Mouse (Mus musculus) hindbrain, embryonic 11.5 days (tissue): ENCODE measurements around the gene Morn1. TPM values are rescaled to one million over a fixed set of nuclear protein-coding genes. Genes with fewer than 3 reads are reported as not detected.
A peak's percentile ranks its signal among the peaks of the same experiment; 100 is the strongest.

Experiments
- ATAC-seq: fragments of 200-750 bp; cut with Nextera tagmentation; 2 replicates; pipeline ENCODE4 v1.8.0; 2017; ENCODE audit warnings: mild to moderate bottlenecking, moderate TSS enrichment, moderate library complexity; ENCODE audit not compliant: low FRiP score
- DNase-seq: peaks from one replicate; pipeline ENCODE4 v3.0.0-alpha.2; 2015; ENCODE audit warnings: low spot score
- H3K27ac ChIP-seq: fragments of 300-500 bp; sonication (generic); 2 replicates; pipeline ENCODE4 v1.5.1; 2014; ENCODE audit warnings: mild to moderate bottlenecking, low read depth, low read length
- H3K27me3 ChIP-seq: fragments of 300-500 bp; sonication (generic); 2 replicates; pipeline ENCODE4 v1.6.1; 2014; ENCODE audit warnings: mild to moderate bottlenecking, low read length, moderate library complexity, mixed read lengths; ENCODE audit not compliant: control insufficient read depth, insufficient read depth
- H3K36me3 ChIP-seq: fragments of 300-500 bp; sonication (generic); 2 replicates; pipeline ENCODE4 v1.6.1; 2014; ENCODE audit warnings: mild to moderate bottlenecking, low read length, moderate library complexity, mixed read lengths; ENCODE audit not compliant: control insufficient read depth, insufficient read depth
- H3K4me1 ChIP-seq: fragments of 300-500 bp; sonication (generic); replicated peaks from 2 replicates; pipeline ENCODE4 v1.6.1; 2014; ENCODE audit warnings: low read length, mixed read lengths; ENCODE audit not compliant: control insufficient read depth, insufficient read depth
- H3K4me2 ChIP-seq: fragments of 300-500 bp; sonication (generic); replicated peaks from 2 replicates; pipeline ENCODE4 v1.6.1; 2014; ENCODE audit warnings: mild to moderate bottlenecking, low read depth, low read length
- H3K4me3 ChIP-seq: fragments of 300-500 bp; sonication (generic); 2 replicates; pipeline ENCODE4 v1.5.1; 2014; ENCODE audit warnings: low read depth, low read length
- H3K9ac ChIP-seq: fragments of 300-500 bp; sonication (generic); 2 replicates; pipeline ENCODE4 v1.6.1; 2014; ENCODE audit warnings: low read depth, low read length
- H3K9me3 ChIP-seq: fragments of 300-500 bp; sonication (generic); 2 replicates; pipeline ENCODE4 v1.6.1; 2016; ENCODE audit warnings: low read length; ENCODE audit not compliant: control insufficient read depth
- WGBS: fragments of 180-500 bp; shearing (Covaris S2); extraction: QIAGEN DNeasy Blood & Tissue Kit; methylation state at CpG from one replicate; pipeline ENCODE4 v1.1.7; 2014; 5-methylcytosine and 5-hydroxymethylcytosine counted together
- polyA plus RNA-seq: library from polyadenylated mRNA; unstranded; fragments of >200 nt; fragmentation: Nextera tagmentation; extraction: Ambion mirVana; gene quantifications from 2 replicates; pipeline ENCODE4 v1.2.1, GENCODE M21; 2014

Gene Morn1
- polyA plus RNA-seq, 1 experiment from 2014 or later, result 3.3 TPM

DNA sequence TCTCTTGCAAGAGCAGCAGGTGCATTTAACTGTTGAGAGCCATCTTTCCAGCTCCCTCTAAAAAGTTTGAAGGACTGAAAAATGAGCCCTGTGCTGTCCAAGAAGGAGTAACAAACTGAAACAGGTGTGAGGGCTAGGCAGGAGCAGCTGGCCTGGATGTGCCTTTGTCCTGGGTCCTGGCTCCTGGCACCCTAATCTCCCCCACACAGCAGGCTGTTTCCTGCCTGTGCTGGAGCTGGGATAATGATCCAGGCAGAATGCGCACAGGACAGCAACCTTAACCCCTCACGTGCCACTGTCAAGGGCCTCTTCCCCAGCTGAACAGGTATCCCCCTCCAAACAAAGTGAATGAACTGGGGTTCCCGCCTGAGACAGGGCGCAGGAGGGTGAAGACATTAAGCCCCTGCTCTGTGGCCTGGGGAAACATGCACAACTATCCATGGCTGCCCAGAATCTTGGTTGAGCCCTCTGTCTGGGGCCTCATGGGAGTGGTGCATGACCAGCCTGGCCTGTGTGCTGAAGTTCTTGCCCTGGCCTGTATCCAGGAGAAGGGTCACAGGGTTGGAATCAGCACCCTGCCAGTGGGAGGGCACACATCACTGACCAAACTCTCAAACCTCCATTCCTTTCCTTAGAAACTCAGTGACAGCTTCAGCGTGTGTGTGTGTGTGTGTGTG lies 49.7 kb downstream of the Morn1 start:
- 59% methylated on average over 5 of the region's 5 CpGs for WGBS
- H3K4me1 ChIP-seq, result peaks cover 15% of the 10 kb centered on the region
- 0 out of 2 replicates have a peak overlapping the region, but pooled peaks have one; percentile 10 for H3K27ac ChIP-seq
- no peaks in the 10 kb centered on the region for H3K27me3 ChIP-seq
- H3K4me2 ChIP-seq, result no peak overlapping the region
- H3K36me3 ChIP-seq, result no peaks in the 10 kb centered on the region
- no peak for DNase-seq
- H3K9me3 ChIP-seq, result no peaks in the 10 kb centered on the region
- H3K4me3 ChIP-seq, result no peak overlapping the region
- no peak overlapping the region for H3K9ac ChIP-seq
- peak; percentile 26; the same call in 1 of the 2 replicates for ATAC-seq

GRCm38 (mm10) chr4:155137891-155138290 lies 51.5 kb downstream of the Morn1 start:
- Histone ChIP-seq H3K36me3 (no peaks in the 10 kb centered on the region), H3K4me2 (no peak overlapping the region), H3K27me3 (no peaks in the 10 kb centered on the region), H3K27ac (no peak overlapping the region), H3K4me1 (peaks cover 15% of the 10 kb centered on the region), H3K4me3 (no peak overlapping the region), H3K9ac (no peak overlapping the region), H3K9me3 (no peaks in the 10 kb centered on the region)
- WGBS, result 88% methylated on average over 7 of the region's 7 CpGs
- ATAC-seq (no peak), DNase-seq (no peak)

- no peak overlapping the region for H3K4me3 ChIP-seq
- no peaks in the 10 kb centered on the region for H3K9me3 ChIP-seq
- no peaks in the 10 kb centered on the region for H3K27me3 ChIP-seq
- no peaks in the 10 kb centered on the region for H3K36me3 ChIP-seq
- no peak overlapping the region for H3K27ac ChIP-seq
- no peak for DNase-seq
- ATAC-seq, result no peak
- 79% methylated on average over 8 of the region's 8 CpGs for WGBS
- peaks cover 15% of the 10 kb centered on the region for H3K4me1 ChIP-seq
- no peak overlapping the region for H3K9ac ChIP-seq
- H3K4me2 ChIP-seq, result no peak overlapping the region
These were observed 52.1 kb downstream of the Morn1 start for GRCm38 (mm10) chr4:155138451-155138850.

GRCm38 (mm10) chr4:155139281-155140045 lies 53.1 kb downstream of the Morn1 start:
- no peak overlapping the region for H3K4me3 ChIP-seq
- H3K9ac ChIP-seq, result no peak overlapping the region
- no peak overlapping the region for H3K27ac ChIP-seq
- no peaks in the 10 kb centered on the region for H3K27me3 ChIP-seq
- peaks cover 13% of the 10 kb centered on the region for H3K4me1 ChIP-seq
- H3K9me3 ChIP-seq, result no peaks in the 10 kb centered on the region
- H3K36me3 ChIP-seq, result no peaks in the 10 kb centered on the region
- H3K4me2 ChIP-seq, result no peak overlapping the region
- DNase-seq, result no peak
- WGBS, result 77% methylated on average over 12 of the region's 12 CpGs
- no peak for ATAC-seq

DNA sequence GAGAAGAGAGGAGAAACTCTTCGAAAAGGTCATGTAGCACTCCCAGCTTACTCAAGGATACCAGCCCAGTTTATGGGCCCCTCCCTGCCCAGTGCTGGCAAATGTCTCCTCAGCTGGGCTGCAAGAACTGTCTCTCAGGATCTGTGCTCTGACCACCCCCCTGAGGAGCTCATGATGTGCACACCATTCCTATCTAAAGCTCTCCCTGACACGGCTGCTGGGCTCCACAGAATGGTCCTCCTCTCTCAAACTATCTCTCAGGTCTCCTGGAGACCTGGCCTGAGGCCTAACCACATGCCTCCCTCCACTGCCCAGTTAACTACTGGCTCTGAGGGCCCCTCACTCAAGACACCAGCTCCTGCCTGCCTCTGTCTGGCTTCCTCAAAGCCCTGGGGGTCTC lies 53.8 kb downstream of the Morn1 start:
- Histone ChIP-seq H3K4me1 (peaks cover 9% of the 10 kb centered on the region), H3K27me3 (no peaks in the 10 kb centered on the region), H3K27ac (no peak overlapping the region), H3K36me3 (no peaks in the 10 kb centered on the region), H3K4me3 (no peak overlapping the region), H3K9ac (no peak overlapping the region), H3K9me3 (no peaks in the 10 kb centered on the region), H3K4me2 (no peak overlapping the region)
- 76% methylated on average over 2 of the region's 2 CpGs for WGBS
- ATAC-seq (no peak), DNase-seq (no peak)

DNA sequence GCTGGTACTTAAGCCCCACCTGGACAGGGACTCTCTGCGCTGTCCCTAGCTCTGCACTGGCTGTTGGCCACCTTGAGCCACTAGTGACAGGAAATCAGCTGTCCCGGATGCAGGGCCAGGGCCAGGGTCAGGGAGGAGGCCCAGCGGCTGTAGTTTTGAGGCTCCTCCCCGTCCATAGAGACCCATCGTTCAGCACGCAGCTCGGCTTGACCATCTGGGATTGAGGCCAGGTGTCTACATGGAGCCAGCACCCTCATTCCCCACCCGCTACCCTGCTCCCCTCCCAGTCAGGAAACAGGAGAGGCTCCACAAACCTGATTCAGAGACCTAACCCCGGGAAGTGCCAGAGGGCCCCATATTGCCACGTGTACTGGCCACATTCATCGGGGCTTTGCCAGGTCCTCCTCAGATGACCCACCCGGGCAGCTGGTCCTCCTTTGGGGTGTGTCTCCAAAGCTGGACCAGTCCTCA lies 54.5 kb downstream of the Morn1 start:
- 59% methylated on average over 12 of the region's 12 CpGs for WGBS
- H3K4me1 ChIP-seq, result peaks cover 9% of the 10 kb centered on the region
- H3K36me3 ChIP-seq, result no peaks in the 10 kb centered on the region
- H3K4me2 ChIP-seq, result no peak overlapping the region
- H3K27me3 ChIP-seq, result no peaks in the 10 kb centered on the region
- H3K27ac ChIP-seq, result no peak overlapping the region
- H3K9ac ChIP-seq, result no peak overlapping the region
- no peak overlapping the region for H3K4me3 ChIP-seq
- H3K9me3 ChIP-seq, result no peaks in the 10 kb centered on the region
- ATAC-seq (no peak), DNase-seq (no peak)

GRCm38 (mm10) chr4:155142836-155143235 lies 56.5 kb downstream of the Morn1 start:
- 94% methylated on average over 5 of the region's 5 CpGs for WGBS
- H3K27ac ChIP-seq, result no peak overlapping the region
- H3K4me3 ChIP-seq, result no peak overlapping the region
- DNase-seq, result no peak
- no peak for ATAC-seq
- H3K36me3 ChIP-seq, result no peaks in the 10 kb centered on the region
- no peaks in the 10 kb centered on the region for H3K27me3 ChIP-seq
- no peak overlapping the region for H3K4me2 ChIP-seq
- peaks cover 7% of the 10 kb centered on the region for H3K4me1 ChIP-seq
- H3K9me3 ChIP-seq, result no peaks in the 10 kb centered on the region
- H3K9ac ChIP-seq, result no peak overlapping the region

- no peaks in the 10 kb centered on the region for H3K36me3 ChIP-seq
- no peak for ATAC-seq
- H3K4me2 ChIP-seq, result no peak overlapping the region
- 49% methylated on average over 2 of the region's 2 CpGs for WGBS
- H3K4me3 ChIP-seq, result no peak overlapping the region
- no peaks in the 10 kb centered on the region for H3K9me3 ChIP-seq
- no peaks in the 10 kb centered on the region for H3K27me3 ChIP-seq
- peak overlapping the region; percentile 40; the same call in 1 of the 2 replicates for H3K9ac ChIP-seq
- DNase-seq, result no peak
- peak overlapping the region; percentile 77 for H3K27ac ChIP-seq
- H3K4me1 ChIP-seq, result peaks cover 7% of the 10 kb centered on the region
These were observed 57.0 kb downstream of the Morn1 start for GRCm38 (mm10) chr4:155143411-155143810.
